Comparison of ENCODE assay signal across 10 mouse cellular contexts in genomic region chr11:18296194-18297125, GRCm38 (mm10).
DNase-seq lines count a peak whose midpoint lies in the region; ATAC-seq and TF ChIP-seq lines count a peak whose summit lies in the region.
"Had no signal": no experiment of that assay in that cellular context is flagged by ENCODE, and none has a peak within 500 bp of the region (broad histone marks: within the 10 kb centered on the region; RNA-seq: fewer than 3 reads in every experiment).

No protein-coding gene starts in this region.

- DNase-seq in embryonic facial prominence, embryonic 14.5 days (ENCODE audit: low spot score), result peak; percentile 87
- DNase-seq in embryonic facial prominence, embryonic 10.5 days (ENCODE audit: low spot score), result no peak
- DNase-seq in lung, embryonic 14.5 days, result peak; percentile 97
- DNase-seq in lung, adult 2 months, result no peak
- DNase-seq in heart, postnatal 10 days, result peak; percentile 73 to 84
- DNase-seq in gastrocnemius, postnatal 36 days, result no peak
- no peak for DNase-seq in spleen, postnatal 4 days (ENCODE audit: low spot score in 2 of 2)
- DNase-seq: layer of hippocampus, adult 9-11 months had no signal

- no peaks in the 10 kb centered on the region for H3K27me3 ChIP-seq in embryonic facial prominence, embryonic 14.5 days (replicated peaks; ENCODE audit: control insufficient read depth, insufficient read depth, low read length)
- H3K27me3 ChIP-seq in embryonic facial prominence, embryonic 10.5 days (replicated peaks; ENCODE audit: low read depth, poor library complexity, severe bottlenecking), result no peaks in the 10 kb centered on the region
- H3K27me3 ChIP-seq in lung, embryonic 14.5 days (ENCODE audit: insufficient read depth, low read length), result no peaks in the 10 kb centered on the region
- no peaks in the 10 kb centered on the region for H3K27me3 ChIP-seq in stomach, embryonic 14.5 days (ENCODE audit: control insufficient read depth, insufficient read depth, low read length)

- 34% methylated on average over 2 of the region's 2 CpGs for WGBS in embryonic facial prominence, embryonic 14.5 days
- WGBS in embryonic facial prominence, embryonic 10.5 days, result 77% methylated on average over 2 of the region's 2 CpGs
- WGBS in lung, embryonic 14.5 days, result 25% methylated on average over 2 of the region's 2 CpGs
- 19% methylated on average over 2 of the region's 2 CpGs for WGBS in lung, adult 2 months
- WGBS in stomach, embryonic 14.5 days, result 41% methylated on average over 2 of the region's 2 CpGs

- H3K36me3 ChIP-seq in embryonic facial prominence, embryonic 14.5 days (ENCODE audit: control insufficient read depth, insufficient read depth, low read length), result no peaks in the 10 kb centered on the region
- H3K36me3 ChIP-seq in embryonic facial prominence, embryonic 10.5 days (replicated peaks), result no peaks in the 10 kb centered on the region
- no peaks in the 10 kb centered on the region for H3K36me3 ChIP-seq in lung, embryonic 14.5 days (ENCODE audit: insufficient read depth)
- H3K36me3 ChIP-seq in stomach, embryonic 14.5 days (ENCODE audit: control insufficient read depth, insufficient read depth, low read length), result no peaks in the 10 kb centered on the region

- TF ChIP-seq CTCF in lung, embryonic 14.5 days (IDR thresholded peaks at IDR 0.05; ENCODE audit: low read depth), result no peak
- no peak for TF ChIP-seq CTCF in lung, adult 2 months (IDR thresholded peaks at IDR 0.05; ENCODE audit: insufficient read depth, low read length)

- H3K4me3 ChIP-seq in embryonic facial prominence, embryonic 14.5 days (ENCODE audit: low read depth, low read length), result no peak overlapping the region
- no peak overlapping the region for H3K4me3 ChIP-seq in embryonic facial prominence, embryonic 10.5 days
- no peak overlapping the region for H3K4me3 ChIP-seq in lung, embryonic 14.5 days (ENCODE audit: low read depth, low read length)
- no peak overlapping the region for H3K4me3 ChIP-seq in lung, adult 2 months (replicated peaks; ENCODE audit: extremely low read depth, low read depth, low read length)
- no peak overlapping the region for H3K4me3 ChIP-seq in stomach, embryonic 14.5 days (ENCODE audit: low read depth, low read length)

- H3K27ac ChIP-seq in embryonic facial prominence, embryonic 14.5 days (replicated peaks; ENCODE audit: low read depth, low read length), result peak overlapping the region; percentile 48
- H3K27ac ChIP-seq in embryonic facial prominence, embryonic 10.5 days (replicated peaks), result no peak overlapping the region
- peak overlapping the region; percentile 83 for H3K27ac ChIP-seq in lung, embryonic 14.5 days (ENCODE audit: low read depth)
- peak overlapping the region; percentile 35; the same call in 1 of the 2 replicates for H3K27ac ChIP-seq in stomach, embryonic 14.5 days (ENCODE audit: low read length)
- H3K27ac ChIP-seq: macrophage had no signal

- intact Hi-C loops in heart, postnatal 10 days (cut with DNase I), result no loop called here
- intact Hi-C loops in gastrocnemius, postnatal 36 days (cut with DNase I), result no loop called here

- H3K4me2 ChIP-seq in embryonic facial prominence, embryonic 14.5 days (ENCODE audit: low read depth, low read length), result no peak overlapping the region
- H3K4me2 ChIP-seq in lung, embryonic 14.5 days, result no peak overlapping the region
- no peak overlapping the region for H3K4me2 ChIP-seq in stomach, embryonic 14.5 days (replicated peaks; ENCODE audit: low read depth, low read length)

- peak; percentile 70 for ATAC-seq in embryonic facial prominence, embryonic 14.5 days (ENCODE audit: low read depth)
- ATAC-seq in lung, embryonic 14.5 days (ENCODE audit: insufficient read depth), result peak; percentile 89
- peak; percentile 56; the same call in 1 of the 2 replicates for ATAC-seq in stomach, embryonic 14.5 days (ENCODE audit: insufficient number of reproducible peaks, insufficient read depth, low FRiP score, low read depth)

- no peak for TF ChIP-seq POLR2A in lung, adult 2 months (IDR thresholded peaks at IDR 0.05; ENCODE audit: borderline replicate concordance, extremely low read depth, low read depth, low read length)

- H3K9me3 ChIP-seq in embryonic facial prominence, embryonic 14.5 days (ENCODE audit: control insufficient read depth, low read length), result no peaks in the 10 kb centered on the region
- no peaks in the 10 kb centered on the region for H3K9me3 ChIP-seq in embryonic facial prominence, embryonic 10.5 days
- no peaks in the 10 kb centered on the region for H3K9me3 ChIP-seq in lung, embryonic 14.5 days (ENCODE audit: low read depth, low read length)
- no peaks in the 10 kb centered on the region for H3K9me3 ChIP-seq in stomach, embryonic 14.5 days (ENCODE audit: control insufficient read depth, low read depth, low read length)

- H3K9ac ChIP-seq in embryonic facial prominence, embryonic 14.5 days (ENCODE audit: low read depth, low read length), result no peak overlapping the region
- H3K9ac ChIP-seq in lung, embryonic 14.5 days, result no peak overlapping the region
- no peak overlapping the region for H3K9ac ChIP-seq in stomach, embryonic 14.5 days (replicated peaks; ENCODE audit: low read depth, low read length)

- no peaks in the 10 kb centered on the region for H3K4me1 ChIP-seq in embryonic facial prominence, embryonic 14.5 days (ENCODE audit: control insufficient read depth, insufficient read depth, low read length)
- H3K4me1 ChIP-seq in embryonic facial prominence, embryonic 10.5 days, result no peaks in the 10 kb centered on the region
- 0 out of 2 replicates have a peak, but pooled peaks cover 4% of the 10 kb centered on the region for H3K4me1 ChIP-seq in lung, embryonic 14.5 days (ENCODE audit: insufficient read depth)
- H3K4me1 ChIP-seq in lung, adult 2 months (ENCODE audit: control insufficient read depth, insufficient read depth, low read length), result peaks cover 5% of the 10 kb centered on the region; the same call in 1 of the 2 replicates
- 0 out of 2 replicates have a peak, but pooled peaks cover 2% of the 10 kb centered on the region for H3K4me1 ChIP-seq in stomach, embryonic 14.5 days (ENCODE audit: control insufficient read depth, insufficient read depth, low read length)

Comparison
In these comparisons a context has a peak if more than half of its experiments do, and no peak if none do; other contexts are left out.
1. DNase-seq: peak in embryonic facial prominence, embryonic 14.5 days (single experiment), lung, embryonic 14.5 days (single experiment) and heart, postnatal 10 days (2 of 2); none in embryonic facial prominence, embryonic 10.5 days (single experiment), lung, adult 2 months (single experiment), gastrocnemius, postnatal 36 days (0 of 2) and spleen, postnatal 4 days (0 of 2).
2. Peak in every context shown above with its lines, with median percentiles within 50 percentile points of each other: ATAC-seq.